Mouse (Mus musculus): ENCODE measurements at regions not wholly inside any gene's neighbourhood (a gene's known extent, or its start where the extent isn't known, plus 50 kb on each side); places are given as distances from the start of the nearest gene placed in this dataset.

- TF ChIP-seq CTCF (IDR thresholded peaks at IDR 0.05; ENCODE audit: control insufficient read depth, insufficient read depth, insufficient replicate concordance, low read depth, low read length) (no peak), POLR2A (IDR thresholded peaks at IDR 0.05; ENCODE audit: control insufficient read depth, low read depth, low read length) (no peak)
Measured at GRCm38 (mm10) chr12:50995664-50996063, 346.8 kb upstream of the Prkd1 start.
